Mouse (Mus musculus): ENCODE measurements around the gene Pgs1. TPM values are rescaled to one million over a fixed set of nuclear protein-coding genes. Genes with fewer than 3 reads are reported as not detected.
A peak's percentile ranks its signal among the peaks of the same experiment; 100 is the strongest.

Gene Pgs1
- polyA plus RNA-seq, 1 experiment = 65.8 TPM

- H3K4me3 ChIP-seq (ENCODE audit: insufficient read depth, poor library complexity, severe bottlenecking) = peak overlapping the region; percentile 96
- peaks cover 31% of the 10 kb centered on the region for H3K36me3 ChIP-seq (ENCODE audit: control insufficient read depth, insufficient read depth)
- peak overlapping the region; percentile 80 for H3ac ChIP-seq (ENCODE audit: control insufficient read depth, insufficient read length, low read depth)
- TF ChIP-seq CEBPB (IDR thresholded peaks at IDR 0.05; ENCODE audit: low read depth) (no peak), MYOD1 (IDR thresholded peaks at IDR 0.05; ENCODE audit: control insufficient read depth, insufficient read length, low read depth) (no peak), USF1 (IDR thresholded peaks at IDR 0.05; ENCODE audit: low read depth) (no peak), MYOG (IDR thresholded peaks at IDR 0.05; ENCODE audit: control insufficient read depth, extremely low read depth, insufficient read length) (no peak)
- H3K27me3 ChIP-seq (ENCODE audit: control insufficient read depth, insufficient read depth, insufficient read length) = no peaks in the 10 kb centered on the region
- H3K79me2 ChIP-seq (ENCODE audit: control insufficient read depth, insufficient read depth) = peaks cover 45% of the 10 kb centered on the region
- peaks cover 35% of the 10 kb centered on the region for H3K79me3 ChIP-seq (ENCODE audit: low read depth)
These were observed 17.9 kb upstream of the Pgs1 start for GRCm38 (mm10) chr11:117968016-117968671.

GRCm38 (mm10) chr11:117968716-117969099 is 17.4 kb upstream of the Pgs1 start:
- Histone ChIP-seq H3K79me2 (ENCODE audit: control insufficient read depth, insufficient read depth) (peaks cover 45% of the 10 kb centered on the region), H3K36me3 (ENCODE audit: control insufficient read depth, insufficient read depth) (peaks cover 31% of the 10 kb centered on the region), H3K4me3 (ENCODE audit: insufficient read depth, poor library complexity, severe bottlenecking) (peak overlapping the region; percentile 96), H3ac (ENCODE audit: control insufficient read depth, insufficient read length, low read depth) (peak overlapping the region; percentile 80), H3K27me3 (ENCODE audit: control insufficient read depth, insufficient read depth, insufficient read length) (no peaks in the 10 kb centered on the region), H3K79me3 (ENCODE audit: low read depth) (peaks cover 35% of the 10 kb centered on the region)
- TF ChIP-seq FOSL1 (IDR thresholded peaks at IDR 0.05; ENCODE audit: insufficient read depth, low read length, poor library complexity, severe bottlenecking) (no peak), CTCF (IDR thresholded peaks at IDR 0.05; ENCODE audit: control insufficient read depth, insufficient read depth, insufficient read length) (no peak), MYOD1 (IDR thresholded peaks at IDR 0.05; ENCODE audit: control insufficient read depth, insufficient read length, low read depth) (no peak), USF1 (IDR thresholded peaks at IDR 0.05; ENCODE audit: low read depth) (no peak), CEBPB (IDR thresholded peaks at IDR 0.05; ENCODE audit: low read depth) (no peak), MYOG (IDR thresholded peaks at IDR 0.05; ENCODE audit: control insufficient read depth, extremely low read depth, insufficient read length) (no peak), MAX (IDR thresholded peaks at IDR 0.05) (no peak)

- Histone ChIP-seq H3ac (ENCODE audit: control insufficient read depth, insufficient read length, low read depth) (peak overlapping the region; percentile 80), H3K79me2 (ENCODE audit: control insufficient read depth, insufficient read depth) (peaks cover 45% of the 10 kb centered on the region), H3K4me3 (ENCODE audit: insufficient read depth, poor library complexity, severe bottlenecking) (peak overlapping the region; percentile 96), H3K27me3 (ENCODE audit: control insufficient read depth, insufficient read depth, insufficient read length) (no peaks in the 10 kb centered on the region), H3K79me3 (ENCODE audit: low read depth) (peaks cover 35% of the 10 kb centered on the region), H3K36me3 (ENCODE audit: control insufficient read depth, insufficient read depth) (peaks cover 31% of the 10 kb centered on the region)
- TF ChIP-seq MAX (IDR thresholded peaks at IDR 0.05) (peak; percentile 5), MYOG (IDR thresholded peaks at IDR 0.05; ENCODE audit: control insufficient read depth, extremely low read depth, insufficient read length) (no peak)
These were observed 16.8 kb upstream of the Pgs1 start for GRCm38 (mm10) chr11:117969100-117969944.

GRCm38 (mm10) chr11:117969945-117970872 is 15.9 kb upstream of the Pgs1 start, which contains the start of gene Socs3:
Socs3 (minus strand) TSS chr11:117970047.
- Histone ChIP-seq H3K36me3 (ENCODE audit: control insufficient read depth, insufficient read depth) (peaks cover 28% of the 10 kb centered on the region), H3K79me2 (ENCODE audit: control insufficient read depth, insufficient read depth) (peaks cover 38% of the 10 kb centered on the region), H3K4me3 (ENCODE audit: insufficient read depth, poor library complexity, severe bottlenecking) (peak within 1 kb of the TSS; percentile 96), H3K27me3 (ENCODE audit: control insufficient read depth, insufficient read depth, insufficient read length) (no peaks in the 10 kb centered on the region), H3ac (ENCODE audit: control insufficient read depth, insufficient read length, low read depth) (peak within 1 kb of the TSS; percentile 80), H3K79me3 (ENCODE audit: low read depth) (peaks cover 34% of the 10 kb centered on the region)
- TF ChIP-seq FOSL1 (IDR thresholded peaks at IDR 0.05; ENCODE audit: insufficient read depth, low read length, poor library complexity, severe bottlenecking) (no peak), CTCF (IDR thresholded peaks at IDR 0.05; ENCODE audit: control insufficient read depth, insufficient read depth, insufficient read length) (peak; percentile 85)

GRCm38 (mm10) chr11:117971100-117971499 is 15.0 kb upstream of the Pgs1 start:
- Histone ChIP-seq H3K36me3 (ENCODE audit: control insufficient read depth, insufficient read depth) (peaks cover 19% of the 10 kb centered on the region), H3K79me3 (ENCODE audit: low read depth) (peaks cover 26% of the 10 kb centered on the region), H3K27me3 (ENCODE audit: control insufficient read depth, insufficient read depth, insufficient read length) (no peaks in the 10 kb centered on the region), H3K79me2 (ENCODE audit: control insufficient read depth, insufficient read depth) (peaks cover 29% of the 10 kb centered on the region), H3K4me3 (ENCODE audit: insufficient read depth, poor library complexity, severe bottlenecking) (no peak overlapping the region), H3ac (ENCODE audit: control insufficient read depth, insufficient read length, low read depth) (no peak overlapping the region)
- TF ChIP-seq CTCF (IDR thresholded peaks at IDR 0.05; ENCODE audit: control insufficient read depth, insufficient read depth, insufficient read length) (no peak), MYOG (IDR thresholded peaks at IDR 0.05; ENCODE audit: control insufficient read depth, extremely low read depth, insufficient read length) (no peak), MAX (IDR thresholded peaks at IDR 0.05) (no peak), CEBPB (IDR thresholded peaks at IDR 0.05; ENCODE audit: low read depth) (no peak), MYOD1 (IDR thresholded peaks at IDR 0.05; ENCODE audit: control insufficient read depth, insufficient read length, low read depth) (no peak), FOSL1 (IDR thresholded peaks at IDR 0.05; ENCODE audit: insufficient read depth, low read length, poor library complexity, severe bottlenecking) (no peak), USF1 (IDR thresholded peaks at IDR 0.05; ENCODE audit: low read depth) (no peak)

Data from C2C12 (cell line).